Mouse (Mus musculus) midbrain, embryonic 12.5 days (tissue): ENCODE results near the gene Gm8994. TPM values are rescaled to one million over a fixed set of nuclear protein-coding genes. Genes with fewer than 3 reads are reported as not detected.

Source experiments
- ATAC-seq: fragments of 200-750 bp; cut with Nextera tagmentation; 2 replicates; pipeline ENCODE4 v1.8.0; 2017; ENCODE audit warnings: low read depth, moderate TSS enrichment, moderate library complexity; ENCODE audit not compliant: low FRiP score
- H3K27ac ChIP-seq: fragments of 300-500 bp; sonication (generic); replicated peaks from 2 replicates; pipeline ENCODE4 v1.5.1; 2016; ENCODE audit warnings: mild to moderate bottlenecking
- H3K27me3 ChIP-seq: fragments of 300-500 bp; sonication (generic); 2 replicates; pipeline ENCODE4 v1.6.1; 2016; ENCODE audit warnings: mild to moderate bottlenecking
- H3K36me3 ChIP-seq: fragments of 300-500 bp; sonication (generic); 2 replicates; pipeline ENCODE4 v1.6.1; 2016
- H3K4me1 ChIP-seq: fragments of 300-500 bp; sonication (generic); 2 replicates; pipeline ENCODE4 v1.6.1; 2016
- H3K4me2 ChIP-seq: fragments of 300-500 bp; sonication (generic); replicated peaks from 2 replicates; pipeline ENCODE4 v1.6.1; 2016; ENCODE audit warnings: mild to moderate bottlenecking, moderate library complexity
- H3K4me3 ChIP-seq: fragments of 300-500 bp; sonication (generic); 2 replicates; pipeline ENCODE4 v1.5.1; 2016; ENCODE audit warnings: mild to moderate bottlenecking
- H3K9ac ChIP-seq: fragments of 300-500 bp; sonication (generic); replicated peaks from 2 replicates; pipeline ENCODE4 v1.6.1; 2016; ENCODE audit warnings: mild to moderate bottlenecking, moderate library complexity
- H3K9me3 ChIP-seq: fragments of 300-500 bp; sonication (generic); 2 replicates; pipeline ENCODE4 v1.6.1; 2016; ENCODE audit warnings: mild to moderate bottlenecking
- WGBS: fragments of 180-500 bp; shearing (Covaris S2); methylation state at CpG from one replicate; pipeline ENCODE4 v1.1.7; 2016; 5-methylcytosine and 5-hydroxymethylcytosine counted together
- polyA plus RNA-seq: library from polyadenylated mRNA; unstranded; fragments of >200 nt; fragmentation: Nextera tagmentation; extraction: Ambion mirVana; gene quantifications from 2 replicates; pipeline ENCODE4 v1.2.1, GENCODE M21; 2016

Gene Gm8994
- polyA plus RNA-seq, 1 experiment from 2014 or later: not detected

DNA sequence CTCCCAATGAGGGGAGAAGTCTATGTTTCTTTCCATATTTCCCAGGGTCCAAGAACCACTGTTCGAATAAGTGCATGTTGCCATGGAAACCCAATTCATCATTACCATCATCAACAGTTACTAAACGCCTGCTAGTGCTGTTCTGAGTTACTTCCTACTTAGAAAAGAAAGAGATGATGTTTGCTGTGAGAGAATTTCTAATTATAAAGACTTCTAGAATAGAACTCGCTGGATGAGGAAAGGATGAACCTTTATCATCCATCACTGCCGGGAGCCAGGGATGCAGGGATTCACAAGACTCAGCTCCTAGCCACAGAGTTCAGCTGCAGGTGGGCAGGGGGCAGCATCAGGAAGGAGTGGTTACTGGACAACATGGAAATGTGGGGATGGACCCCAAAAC lies 36.7 kb downstream of the Gm8994 start:
- WGBS: 75% methylated on average over 4 of the region's 4 CpGs
- Histone ChIP-seq H3K36me3 (no peaks in the 10 kb centered on the region), H3K4me3 (no peak overlapping the region), H3K27ac (no peak overlapping the region), H3K9me3 (no peaks in the 10 kb centered on the region), H3K27me3 (no peaks in the 10 kb centered on the region), H3K9ac (no peak overlapping the region), H3K4me1 (no peaks in the 10 kb centered on the region), H3K4me2 (no peak overlapping the region)
- no peak for ATAC-seq

DNA sequence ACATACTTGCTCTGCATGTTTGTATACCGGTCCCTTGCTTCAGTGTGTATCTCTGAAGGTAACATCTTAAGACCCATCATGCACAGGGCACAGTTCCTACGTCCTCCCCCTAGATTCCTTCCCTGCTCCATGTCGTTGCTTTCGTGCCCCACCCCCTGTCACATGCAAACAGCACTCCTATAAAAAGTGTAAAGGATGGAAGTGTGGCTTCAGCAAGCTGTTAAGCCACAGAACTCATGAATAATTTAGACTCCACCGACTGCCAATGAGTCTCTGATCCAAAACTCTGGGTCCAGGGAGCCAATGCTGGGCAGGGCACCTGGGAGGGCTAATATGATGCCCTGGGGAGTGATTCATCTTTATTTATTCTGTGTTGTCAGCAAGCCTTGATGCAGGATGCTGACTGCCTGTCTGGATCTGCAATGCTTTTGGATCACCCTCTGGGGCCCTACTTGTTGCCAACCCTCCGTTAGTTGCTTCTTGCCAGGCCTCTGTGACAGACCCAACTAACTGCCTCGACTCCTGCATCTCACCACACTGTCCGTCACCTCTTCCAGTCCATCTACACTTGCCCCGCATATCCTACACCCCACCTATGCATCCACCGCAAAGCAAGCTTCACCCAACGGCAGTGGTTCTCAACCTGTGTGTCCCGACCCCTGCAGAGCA lies 37.2 kb downstream of the Gm8994 start:
- ATAC-seq: no peak
- Histone ChIP-seq H3K4me1 (no peaks in the 10 kb centered on the region), H3K4me3 (no peak overlapping the region), H3K9ac (no peak overlapping the region), H3K36me3 (no peaks in the 10 kb centered on the region), H3K27me3 (no peaks in the 10 kb centered on the region), H3K4me2 (no peak overlapping the region), H3K27ac (no peak overlapping the region), H3K9me3 (no peaks in the 10 kb centered on the region)
- 79% methylated on average over 12 of the region's 12 CpGs for WGBS

- H3K4me1 ChIP-seq: no peaks in the 10 kb centered on the region
- H3K27me3 ChIP-seq: no peaks in the 10 kb centered on the region
- no peaks in the 10 kb centered on the region for H3K9me3 ChIP-seq
- no peak overlapping the region for H3K4me2 ChIP-seq
- no peak overlapping the region for H3K27ac ChIP-seq
- no peak for ATAC-seq
- H3K4me3 ChIP-seq: no peak overlapping the region
- H3K9ac ChIP-seq: no peak overlapping the region
- no peaks in the 10 kb centered on the region for H3K36me3 ChIP-seq
Measured at GRCm38 (mm10) chr6:136376097-136376496, 48.8 kb downstream of the Gm8994 start.

Other genes with a start within 250 kb of the Gm8994 start
- gene Grin2b, start 154.0 kb upstream of the Gm8994 start, polyA plus RNA-seq: 10.7 and 12.5 TPM in 2 replicates
- gene E330021D16Rik, start 88.0 kb downstream of the Gm8994 start, polyA plus RNA-seq: not detected in 2 replicates
- 61.4 TPM in 2 replicates for gene Atf7ip, start 178.6 kb downstream of the Gm8994 start, polyA plus RNA-seq